Mouse (Mus musculus) embryonic facial prominence, embryonic 11.5 days (tissue): ENCODE measurements around the gene 5730522E02Rik. TPM values are rescaled to one million over a fixed set of nuclear protein-coding genes. Genes with fewer than 3 reads are reported as not detected.

ENCODE experiments used
- ATAC-seq: fragments of 200-750 bp; cut with Nextera tagmentation; replicated peaks from 2 replicates; pipeline ENCODE4 v1.8.0; 2017; ENCODE audit warnings: low read depth; ENCODE audit not compliant: insufficient number of reproducible peaks, low FRiP score, low TSS enrichment
- DNase-seq: peaks from one replicate; pipeline ENCODE4 v3.0.0-alpha.2; 2015; ENCODE audit warnings: low spot score
- H3K27ac ChIP-seq: fragments of 300-500 bp; sonication (generic); replicated peaks from 2 replicates; pipeline ENCODE4 v1.5.1; 2014; ENCODE audit warnings: mild to moderate bottlenecking, low read depth, low read length, control low read depth
- H3K27me3 ChIP-seq: fragments of 300-500 bp; sonication (generic); 2 replicates; pipeline ENCODE4 v1.6.1; 2014; ENCODE audit warnings: mild to moderate bottlenecking, low read length, moderate library complexity, mixed read lengths; ENCODE audit not compliant: control insufficient read depth, insufficient read depth
- H3K36me3 ChIP-seq: fragments of 300-500 bp; sonication (generic); replicated peaks from 2 replicates; pipeline ENCODE4 v1.6.1; 2014; ENCODE audit warnings: low read depth, mild to moderate bottlenecking, low read length, moderate library complexity, mixed read lengths; ENCODE audit not compliant: control insufficient read depth, insufficient read depth
- H3K4me1 ChIP-seq: fragments of 300-500 bp; sonication (generic); 2 replicates; pipeline ENCODE4 v1.6.1; 2014; ENCODE audit warnings: low read length, mixed read lengths; ENCODE audit not compliant: control insufficient read depth, insufficient read depth
- H3K4me2 ChIP-seq: fragments of 300-500 bp; sonication (generic); 2 replicates; pipeline ENCODE4 v1.6.1; 2014; ENCODE audit warnings: low read depth, mild to moderate bottlenecking, control low read depth, low read length, moderate library complexity
- H3K4me3 ChIP-seq: fragments of 300-500 bp; sonication (generic); 2 replicates; pipeline ENCODE4 v1.5.1; 2014; ENCODE audit warnings: low read depth, low read length, control low read depth
- H3K9ac ChIP-seq: fragments of 300-500 bp; sonication (generic); replicated peaks from 2 replicates; pipeline ENCODE4 v1.6.1; 2014; ENCODE audit warnings: mild to moderate bottlenecking, control low read depth, low read length
- H3K9me3 ChIP-seq: fragments of 300-500 bp; sonication (generic); replicated peaks from 2 replicates; pipeline ENCODE4 v1.6.1; 2016; ENCODE audit warnings: mild to moderate bottlenecking, low read length, inconsistent platforms, mixed read lengths; ENCODE audit not compliant: control insufficient read depth
- WGBS: fragments of 180-500 bp; shearing (Covaris S2); extraction: QIAGEN DNeasy Blood & Tissue Kit; methylation state at CpG from one replicate; pipeline ENCODE4 v1.1.7; 2014; 5-methylcytosine and 5-hydroxymethylcytosine counted together
- polyA plus RNA-seq: library from polyadenylated mRNA; unstranded; fragments of >200 nt; fragmentation: Nextera tagmentation; extraction: Ambion mirVana; gene quantifications from 2 replicates; pipeline ENCODE4 v1.2.1, GENCODE M21; 2014

5730522E02Rik gene
- polyA plus RNA-seq, 1 experiment from 2014 or later: 8.7 TPM

- Histone ChIP-seq H3K27me3 (no peaks in the 10 kb centered on the region), H3K4me1 (no peaks in the 10 kb centered on the region), H3K27ac (no peak overlapping the region), H3K9me3 (no peaks in the 10 kb centered on the region), H3K4me3 (no peak overlapping the region), H3K4me2 (no peak overlapping the region), H3K36me3 (no peaks in the 10 kb centered on the region), H3K9ac (no peak overlapping the region)
- 49% methylated on average over 2 of the region's 2 CpGs for WGBS
- no peak for DNase-seq
- no peak for ATAC-seq
These were observed 500.0 kb downstream of the 5730522E02Rik start for GRCm38 (mm10) chr11:25710559-25710958.

GRCm38 (mm10) chr11:25709892-25710291 is 500.7 kb downstream of the 5730522E02Rik start:
- no peak for DNase-seq
- H3K9ac ChIP-seq: no peak overlapping the region
- no peak overlapping the region for H3K4me2 ChIP-seq
- no peak overlapping the region for H3K4me3 ChIP-seq
- H3K27ac ChIP-seq: no peak overlapping the region
- no peaks in the 10 kb centered on the region for H3K27me3 ChIP-seq
- H3K9me3 ChIP-seq: no peaks in the 10 kb centered on the region
- no peaks in the 10 kb centered on the region for H3K36me3 ChIP-seq
- WGBS: 76% methylated on average over 4 of the region's 4 CpGs
- ATAC-seq: no peak
- no peaks in the 10 kb centered on the region for H3K4me1 ChIP-seq

GRCm38 (mm10) chr11:25704332-25705168 is 506.0 kb downstream of the 5730522E02Rik start:
- H3K9ac ChIP-seq: no peak overlapping the region
- ATAC-seq: no peak
- DNase-seq: no peak
- no peaks in the 10 kb centered on the region for H3K9me3 ChIP-seq
- no peak overlapping the region for H3K4me3 ChIP-seq
- no peak overlapping the region for H3K4me2 ChIP-seq
- H3K27me3 ChIP-seq: no peaks in the 10 kb centered on the region
- no peaks in the 10 kb centered on the region for H3K36me3 ChIP-seq
- 77% methylated on average over 11 of the region's 11 CpGs for WGBS
- no peaks in the 10 kb centered on the region for H3K4me1 ChIP-seq
- no peak overlapping the region for H3K27ac ChIP-seq

GRCm38 (mm10) chr11:25702791-25703190 is 507.8 kb downstream of the 5730522E02Rik start:
- DNase-seq (no peak), ATAC-seq (no peak)
- Histone ChIP-seq H3K4me1 (no peaks in the 10 kb centered on the region), H3K27ac (no peak overlapping the region), H3K36me3 (no peaks in the 10 kb centered on the region), H3K9ac (no peak overlapping the region), H3K27me3 (no peaks in the 10 kb centered on the region), H3K4me2 (no peak overlapping the region), H3K9me3 (no peaks in the 10 kb centered on the region), H3K4me3 (no peak overlapping the region)
- WGBS: 68% methylated on average over 3 of the region's 3 CpGs

GRCm38 (mm10) chr11:25697508-25698193 is 512.9 kb downstream of the 5730522E02Rik start:
- Histone ChIP-seq H3K4me2 (no peak overlapping the region), H3K9me3 (no peaks in the 10 kb centered on the region), H3K36me3 (no peaks in the 10 kb centered on the region), H3K4me3 (no peak overlapping the region), H3K27ac (no peak overlapping the region), H3K4me1 (no peaks in the 10 kb centered on the region), H3K9ac (no peak overlapping the region), H3K27me3 (no peaks in the 10 kb centered on the region)
- DNase-seq (no peak), ATAC-seq (no peak)
- WGBS: 34% methylated on average over 6 of the region's 6 CpGs

- ATAC-seq: peak; percentile 56
- WGBS: 59% methylated on average over 5 of the region's 5 CpGs
- Histone ChIP-seq H3K4me2 (no peak overlapping the region), H3K4me1 (no peaks in the 10 kb centered on the region), H3K9me3 (no peaks in the 10 kb centered on the region), H3K27me3 (no peaks in the 10 kb centered on the region), H3K9ac (no peak overlapping the region), H3K4me3 (no peak overlapping the region), H3K36me3 (no peaks in the 10 kb centered on the region), H3K27ac (no peak overlapping the region)
- DNase-seq: no peak
These were observed 514.4 kb downstream of the 5730522E02Rik start for GRCm38 (mm10) chr11:25696168-25696567.

GRCm38 (mm10) chr11:25684731-25685130 is 525.8 kb downstream of the 5730522E02Rik start:
- DNase-seq (no peak), ATAC-seq (no peak)
- Histone ChIP-seq H3K9me3 (no peaks in the 10 kb centered on the region), H3K4me2 (no peak overlapping the region), H3K27ac (no peak overlapping the region), H3K4me3 (no peak overlapping the region), H3K27me3 (no peaks in the 10 kb centered on the region), H3K4me1 (no peaks in the 10 kb centered on the region), H3K36me3 (no peaks in the 10 kb centered on the region), H3K9ac (no peak overlapping the region)
- 93% methylated on average over 4 of the region's 4 CpGs for WGBS

GRCm38 (mm10) chr11:25679856-25680255 is 530.7 kb downstream of the 5730522E02Rik start:
- Histone ChIP-seq H3K9me3 (no peaks in the 10 kb centered on the region), H3K4me1 (no peaks in the 10 kb centered on the region), H3K27me3 (no peaks in the 10 kb centered on the region), H3K4me3 (no peak overlapping the region), H3K27ac (no peak overlapping the region), H3K9ac (no peak overlapping the region), H3K36me3 (no peaks in the 10 kb centered on the region), H3K4me2 (no peak overlapping the region)
- DNase-seq: no peak
- no peak for ATAC-seq
- WGBS: 65% methylated on average over 1 of the region's 1 CpGs
